Comparison of ENCODE assay signal across 10 mouse cellular contexts in genomic region chr8:105484030-105484368, GRCm38 (mm10). TPM values are rescaled to one million over a fixed set of nuclear protein-coding genes. Genes with fewer than 3 reads are reported as not detected.
DNase-seq lines count a peak whose midpoint lies in the region; ATAC-seq lines count a peak whose summit lies in the region.
"Had no signal": no experiment of that assay in that cellular context is flagged by ENCODE, and none has a peak within 500 bp of the region (broad histone marks: within the 10 kb centered on the region; RNA-seq: fewer than 3 reads in every experiment).

No protein-coding gene starts in this region.

- 49% methylated on average over 3 of the region's 3 CpGs for WGBS in kidney, embryonic 14.5 days
- WGBS in neural tube, embryonic 13.5 days = 30% methylated on average over 3 of the region's 3 CpGs

- intact Hi-C loops in gastrocnemius, postnatal 14 days (cut with DNase I; ENCODE audit: low total_unique reads) = no loop called here

- H3K4me1 ChIP-seq in kidney, embryonic 14.5 days (ENCODE audit: control insufficient read depth, insufficient read depth, low read length) = peaks cover 7% of the 10 kb centered on the region; the same call in 1 of the 2 replicates
- peaks cover 21% of the 10 kb centered on the region for H3K4me1 ChIP-seq in neural tube, embryonic 13.5 days (replicated peaks)
- H3K4me1 ChIP-seq: liver, embryonic 13.5 days had no signal

- peaks cover 7% of the 10 kb centered on the region; the same call in 1 of the 2 replicates for H3K36me3 ChIP-seq in kidney, embryonic 14.5 days (ENCODE audit: control insufficient read depth, insufficient read depth, low read length)
- H3K36me3 ChIP-seq in neural tube, embryonic 13.5 days = peaks cover 6% of the 10 kb centered on the region; the same call in 1 of the 2 replicates
- H3K36me3 ChIP-seq: liver, embryonic 13.5 days had no signal

- H3K9me3 ChIP-seq in kidney, embryonic 14.5 days (ENCODE audit: control insufficient read depth, low read length) = no peaks in the 10 kb centered on the region
- H3K9me3 ChIP-seq in neural tube, embryonic 13.5 days = no peaks in the 10 kb centered on the region
- H3K9me3 ChIP-seq: liver, embryonic 13.5 days had no signal

- ATAC-seq in kidney, embryonic 14.5 days (ENCODE audit: low FRiP score, low TSS enrichment) = peak; percentile 41; the same call in 1 of the 2 replicates
- peak; percentile 13; the same call in 1 of the 2 replicates for ATAC-seq in neural tube, embryonic 13.5 days (ENCODE audit: low read depth)

- DNase-seq in embryo, embryonic 10 days (ENCODE audit: low spot score) = peak; percentile 20
- DNase-seq in embryo, embryonic 11 days = no peak
- DNase-seq in kidney, adult 11 months = no peak
- DNase-seq in gastrocnemius, postnatal 14 days = peak; percentile 65
- DNase-seq in c-Kit-positive CD71-positive TER-119-positive erythroid progenitor cells, embryonic 14.5 days (ENCODE audit: low spot score) = no peak
- no peak for DNase-seq in adrenal gland, adult 2 months

- H3K27ac ChIP-seq in kidney, embryonic 14.5 days (ENCODE audit: low read depth, low read length) = 0 out of 2 replicates have a peak overlapping the region, but pooled peaks have one; percentile 5
- H3K27ac ChIP-seq in neural tube, embryonic 13.5 days (replicated peaks) = 0 out of 2 replicates have a peak overlapping the region, but pooled peaks have one; percentile 46
- H3K27ac ChIP-seq: liver, embryonic 13.5 days had no signal

- H3K27me3 ChIP-seq in kidney, embryonic 14.5 days (ENCODE audit: control insufficient read depth, insufficient read depth, low read length) = no peaks in the 10 kb centered on the region
- no peaks in the 10 kb centered on the region for H3K27me3 ChIP-seq in neural tube, embryonic 13.5 days

- no peak overlapping the region for H3K4me2 ChIP-seq in kidney, embryonic 14.5 days (replicated peaks; ENCODE audit: low read depth, low read length)
- no peak overlapping the region for H3K4me2 ChIP-seq in neural tube, embryonic 13.5 days
- H3K4me2 ChIP-seq: liver, embryonic 13.5 days had no signal

- no peak overlapping the region for H3K4me3 ChIP-seq in kidney, embryonic 14.5 days (ENCODE audit: low read length)
- H3K4me3 ChIP-seq in neural tube, embryonic 13.5 days = no peak overlapping the region
- H3K4me3 ChIP-seq: liver, embryonic 13.5 days had no signal

- H3K9ac ChIP-seq in kidney, embryonic 14.5 days (ENCODE audit: low read depth, low read length) = no peak overlapping the region
- H3K9ac ChIP-seq in neural tube, embryonic 13.5 days = no peak overlapping the region
- H3K9ac ChIP-seq: liver, embryonic 13.5 days had no signal

RNA-seq across cellular contexts. Expression of gene Tppp3, which starts 12.7 kb away (rescaled TPM):
- 18.3 and 22.3 TPM in 2 replicates for polyA plus RNA-seq in kidney, embryonic 14.5 days (2014; fragmentation: Nextera tagmentation; extraction: Ambion mirVana)
- total RNA-seq in gastrocnemius, postnatal 14 days (2021) = 100 to 1,000 TPM; 191 to 254 TPM
- 239 and 296 TPM in 2 replicates for polyA plus RNA-seq in neural tube, embryonic 13.5 days (2015; fragmentation: Nextera tagmentation; extraction: Ambion mirVana)
- 10 to 100 TPM; 26.2 to 37.5 TPM for total RNA-seq in adrenal gland, adult 2 months (2021)
- 50.8 and 65.2 TPM in 2 replicates for polyA plus RNA-seq in adrenal gland, adult 2 months (2012; rRNA removed)

RNA-seq across cellular contexts. Expression of gene Zdhhc1, which starts 12.7 kb away (rescaled TPM):
- polyA plus RNA-seq in kidney, embryonic 14.5 days (2014; fragmentation: Nextera tagmentation; extraction: Ambion mirVana) = 27.4 and 37.3 TPM in 2 replicates
- total RNA-seq in gastrocnemius, postnatal 14 days (2021) = 10 to 100 TPM; 10.1 to 11.2 TPM
- polyA plus RNA-seq in neural tube, embryonic 13.5 days (2015; fragmentation: Nextera tagmentation; extraction: Ambion mirVana) = 27.8 and 31.9 TPM in 2 replicates
- total RNA-seq in adrenal gland, adult 2 months (2021) = 10 to 100 TPM; 13.8 to 19.2 TPM
- polyA plus RNA-seq in adrenal gland, adult 2 months (2012; rRNA removed) = 53.3 and 62.5 TPM in 2 replicates

RNA-seq across cellular contexts. Expression of gene Hsd11b2, which starts 34.6 kb away (rescaled TPM):
- polyA plus RNA-seq in kidney, embryonic 14.5 days (2014; fragmentation: Nextera tagmentation; extraction: Ambion mirVana) = 32.9 and 40.2 TPM in 2 replicates
- 1 to 10 TPM; 1.9 to 2.1 TPM for total RNA-seq in gastrocnemius, postnatal 14 days (2021)
- 5.4 and 5.5 TPM in 2 replicates for polyA plus RNA-seq in neural tube, embryonic 13.5 days (2015; fragmentation: Nextera tagmentation; extraction: Ambion mirVana)
- total RNA-seq in adrenal gland, adult 2 months (2021) = under 1 TPM; 0.14 to 0.35 TPM
- 1.2 and 2.2 TPM in 2 replicates for polyA plus RNA-seq in adrenal gland, adult 2 months (2012; rRNA removed)
- total RNA-seq: layer of hippocampus, adult 18-20 months had no signal

Comparison
In these comparisons a context has a peak if more than half of its experiments do, and no peak if none do; other contexts are left out.
1. DNase-seq: peak in embryo, embryonic 10 days (single experiment) and gastrocnemius, postnatal 14 days (single experiment); none in embryo, embryonic 11 days (single experiment), kidney, adult 11 months (single experiment), c-Kit-positive CD71-positive TER-119-positive erythroid progenitor cells, embryonic 14.5 days (single experiment) and adrenal gland, adult 2 months (single experiment).